Mouse (Mus musculus) cerebellum, postnatal 14 days (tissue): ENCODE measurements around the gene Rab2b.

Experiments used
- DNase-seq, 2 experiments: peaks; one replicate each; pipeline ENCODE4 v3.0.0; 2021; ENCODE audit warnings: mixed read lengths in 2 of 2

Rab2b gene

DNA sequence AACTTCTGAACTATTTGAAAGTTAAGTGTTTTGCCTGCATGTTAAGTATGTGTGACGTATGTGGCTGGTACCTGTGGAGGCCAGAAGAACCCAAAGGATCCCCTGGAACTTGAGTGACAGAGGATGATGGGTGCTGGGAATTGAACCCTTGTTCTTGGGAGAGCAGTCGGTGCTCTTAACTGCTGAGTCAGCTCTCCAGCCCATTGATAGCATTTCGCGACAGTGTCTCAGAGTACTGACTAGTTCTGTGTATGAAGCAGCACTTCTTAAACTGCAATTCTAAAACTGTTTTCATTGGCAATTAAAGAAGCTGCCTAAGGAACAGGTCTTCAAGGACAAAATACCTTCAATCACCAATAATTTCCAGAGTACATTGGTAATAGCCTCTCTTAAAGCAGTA is 2.1 kb downstream of the Rab2b start:
- DNase-seq: no peak

DNA sequence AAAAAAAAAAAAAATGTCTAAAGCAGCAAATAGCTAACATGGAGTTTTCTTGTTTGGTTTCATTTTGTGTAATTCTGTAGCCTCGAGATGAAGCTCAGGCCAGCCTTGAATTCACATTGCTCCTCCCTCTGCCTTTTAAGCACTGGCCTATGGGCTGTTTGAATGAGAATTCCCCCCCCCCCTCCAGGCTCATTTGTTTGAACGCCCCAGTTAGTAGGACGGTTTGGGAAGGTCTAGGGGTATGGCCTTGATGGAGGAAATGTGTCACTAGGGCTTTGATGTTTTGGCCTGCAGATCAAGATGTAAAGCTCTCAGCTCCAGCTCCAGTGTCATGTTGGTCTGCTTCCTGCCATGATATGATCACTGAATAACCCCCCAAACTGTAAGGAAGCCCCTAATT is 6.6 kb downstream of the Rab2b start:
- no peak for DNase-seq

DNA sequence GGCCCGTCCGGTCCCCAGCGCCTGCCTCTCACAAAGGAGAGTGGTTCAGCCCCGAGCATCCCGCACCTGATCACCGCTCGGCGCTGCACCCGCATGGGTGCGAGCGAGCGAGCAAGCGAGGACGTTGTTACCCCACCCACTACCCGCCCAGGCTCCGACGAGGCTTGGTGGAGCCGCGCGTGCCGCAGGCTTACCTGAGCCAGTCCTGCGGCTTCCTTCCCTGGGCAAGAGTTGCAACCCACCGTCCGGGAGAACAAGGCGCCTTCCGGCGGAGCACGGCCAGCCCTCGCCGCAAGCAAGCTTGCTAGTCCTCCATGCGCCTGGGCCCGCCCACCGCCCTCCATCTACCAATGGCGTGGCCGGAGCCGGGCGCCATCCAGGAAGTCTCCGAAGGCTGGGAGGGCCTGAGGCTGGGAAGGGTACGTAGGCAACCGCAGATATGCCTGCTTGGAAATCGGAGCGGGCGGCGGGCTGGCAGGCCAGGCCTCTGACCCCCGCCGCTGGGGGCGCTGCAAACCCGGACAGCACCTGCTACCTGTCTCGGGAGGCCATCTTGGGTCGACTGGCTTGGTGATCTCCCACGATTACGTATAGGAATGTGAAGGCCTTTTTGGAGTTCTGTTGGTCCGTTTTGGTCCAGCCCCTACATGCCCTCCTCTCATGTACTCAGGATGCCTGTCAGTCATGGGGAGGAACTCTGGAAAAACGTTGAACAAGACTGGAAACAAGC is 21.7 kb downstream of the Rab2b start, which contains the start of gene Chd8:
Gene Chd8, minus strand, starts transcription at position 297 of the 730 bp plus-strand sequence.
- DNase-seq: peak; percentile 99

DNA sequence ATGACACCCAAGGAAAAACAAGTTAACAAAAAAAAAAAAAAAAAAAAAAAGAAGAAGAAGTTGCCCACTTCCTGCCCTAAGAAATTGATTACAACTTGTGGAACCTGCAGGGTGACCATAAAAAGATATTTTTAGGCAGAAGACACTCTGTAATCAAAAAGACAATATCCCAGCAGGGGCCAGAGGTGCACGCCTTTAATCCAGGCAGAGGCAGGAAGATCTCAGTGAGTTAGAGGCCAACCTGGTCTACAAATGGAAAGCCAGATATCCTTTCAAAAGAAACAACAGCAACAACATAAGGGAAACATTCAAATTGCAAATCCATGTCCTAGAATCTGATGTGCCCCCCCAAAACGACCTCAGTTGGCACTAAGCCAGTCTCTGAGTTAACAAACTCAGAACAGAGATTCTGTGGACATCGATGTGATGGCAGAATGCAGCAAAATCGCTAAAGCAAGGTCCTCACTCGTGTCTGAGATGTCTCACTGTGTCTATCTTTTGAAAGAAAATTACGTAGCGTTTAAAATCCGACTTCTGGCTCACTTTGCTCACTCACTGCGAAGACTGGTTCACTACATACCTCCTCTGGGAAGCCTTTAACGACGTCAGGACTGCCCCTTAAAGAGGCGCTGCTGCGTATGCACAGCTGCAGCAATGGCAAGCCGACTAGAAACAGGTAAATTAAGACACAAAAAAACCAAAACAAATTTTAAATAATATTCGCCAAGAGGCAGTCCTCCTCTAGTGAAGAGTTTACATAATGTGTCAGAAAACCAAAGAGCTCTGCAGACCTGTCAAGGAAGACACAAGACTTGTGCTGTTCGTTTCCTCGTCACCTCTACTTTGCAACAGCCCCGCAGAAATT is 22.8 kb downstream of the Rab2b start:
- peak; percentile 15 to 18 for DNase-seq

DNA sequence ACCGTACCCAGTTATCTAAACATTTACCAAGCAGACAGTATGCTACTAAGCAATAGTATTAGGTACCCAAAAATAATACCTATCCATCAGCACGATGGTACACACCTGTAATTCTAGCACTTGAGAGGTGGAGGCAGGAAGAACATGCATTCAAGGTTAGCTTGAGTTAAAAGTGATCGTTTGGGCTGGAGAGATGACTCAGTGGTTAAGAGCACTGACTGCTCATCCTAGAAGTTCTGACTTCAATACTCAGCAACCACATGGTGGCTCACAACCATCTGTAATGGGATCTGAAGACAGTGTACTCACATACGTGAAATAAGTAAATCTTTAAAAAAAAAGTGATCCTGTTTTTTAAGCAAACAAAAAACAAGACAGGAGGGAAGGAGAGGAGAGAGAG is 33.2 kb downstream of the Rab2b start:
- DNase-seq: no peak

DNA sequence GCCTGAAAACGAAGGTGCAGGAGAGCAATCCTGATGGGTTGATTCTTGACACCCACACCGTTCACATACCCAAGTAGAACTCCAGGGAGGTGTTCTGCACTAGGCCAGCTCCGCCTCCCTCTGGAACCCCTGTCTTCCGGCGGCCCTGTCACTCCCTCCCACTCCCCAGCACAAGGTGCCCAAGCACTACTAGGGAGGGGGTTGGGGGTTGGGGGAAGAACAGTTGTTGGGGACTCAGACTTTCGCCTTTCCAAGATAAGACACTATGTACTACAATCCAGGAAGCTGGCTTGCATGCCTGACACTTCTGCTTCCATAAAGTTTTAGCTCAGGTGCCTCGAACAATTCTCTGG is 34.7 kb downstream of the Rab2b start:
- DNase-seq: no peak

DNA sequence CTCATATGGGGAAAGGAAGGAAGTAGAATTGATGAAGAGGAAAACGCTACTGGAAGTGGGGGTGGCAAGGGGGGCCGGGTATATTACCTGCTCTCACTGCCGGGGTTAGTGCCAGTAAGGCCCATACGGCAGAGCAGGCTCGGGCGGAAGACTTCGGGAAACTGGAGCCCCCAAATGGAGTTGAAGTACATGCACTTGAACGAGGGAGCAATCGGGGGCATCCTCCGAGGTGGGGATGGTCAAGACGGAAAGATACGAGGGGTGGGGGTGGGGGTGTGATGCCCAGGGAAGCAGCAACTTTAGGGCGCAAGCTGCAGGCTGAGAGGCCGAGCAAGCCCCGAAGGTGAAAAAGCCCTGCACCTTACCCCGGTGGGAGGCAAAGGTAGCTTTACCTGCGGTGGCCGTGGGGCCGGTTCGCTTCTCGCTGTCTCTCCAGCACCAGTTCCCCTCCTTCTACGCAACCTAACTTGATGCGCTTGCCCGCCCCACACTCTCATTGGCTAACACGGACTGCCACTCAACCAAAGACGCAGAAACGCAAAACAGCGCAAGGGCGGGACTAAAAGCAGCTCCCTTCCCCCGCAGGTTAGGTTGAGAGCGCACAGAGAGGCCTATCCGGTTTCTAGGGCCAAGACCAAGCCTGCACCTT is 35.2 kb downstream of the Rab2b start:
- DNase-seq: peak; percentile 100

DNA sequence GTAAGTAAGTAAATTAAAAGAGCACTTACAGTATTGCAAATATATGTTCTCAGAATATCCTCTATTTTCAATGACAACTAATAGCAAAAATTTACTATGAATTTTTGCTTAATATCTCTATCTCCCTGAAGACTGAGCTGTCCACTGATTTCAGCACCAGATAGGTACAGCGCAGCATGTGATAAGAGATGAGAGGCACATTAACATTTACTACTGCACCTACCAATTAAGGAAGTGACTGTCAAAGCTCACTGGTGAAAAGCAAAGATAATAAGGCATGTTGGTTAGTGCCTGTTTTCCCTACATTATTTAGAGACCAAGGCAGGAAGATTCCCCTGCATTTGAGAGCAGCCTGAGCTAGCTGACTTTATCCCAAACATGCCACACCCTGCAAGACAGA is 43.1 kb downstream of the Rab2b start:
- DNase-seq: no peak

DNA sequence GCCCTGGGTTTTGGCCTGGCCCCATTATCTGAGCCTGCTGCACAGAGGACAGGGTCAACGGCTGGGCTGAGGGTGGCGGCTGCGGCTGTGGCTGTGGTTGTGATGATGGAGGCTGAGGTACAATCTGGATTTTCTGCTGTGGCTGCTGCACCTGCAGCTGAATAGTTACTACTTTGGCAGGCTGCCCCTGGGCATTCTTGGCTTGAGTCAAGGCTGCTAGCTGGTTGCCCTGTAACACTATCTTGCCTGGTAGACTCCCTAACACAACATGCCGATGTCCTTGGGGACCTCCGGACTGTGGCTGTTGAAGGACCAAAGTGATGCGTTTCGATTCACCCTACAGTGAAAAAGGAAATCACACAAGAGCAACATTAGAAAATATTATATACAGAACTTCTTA is 44.2 kb downstream of the Rab2b start:
- peak; percentile 9 to 12 for DNase-seq

DNA sequence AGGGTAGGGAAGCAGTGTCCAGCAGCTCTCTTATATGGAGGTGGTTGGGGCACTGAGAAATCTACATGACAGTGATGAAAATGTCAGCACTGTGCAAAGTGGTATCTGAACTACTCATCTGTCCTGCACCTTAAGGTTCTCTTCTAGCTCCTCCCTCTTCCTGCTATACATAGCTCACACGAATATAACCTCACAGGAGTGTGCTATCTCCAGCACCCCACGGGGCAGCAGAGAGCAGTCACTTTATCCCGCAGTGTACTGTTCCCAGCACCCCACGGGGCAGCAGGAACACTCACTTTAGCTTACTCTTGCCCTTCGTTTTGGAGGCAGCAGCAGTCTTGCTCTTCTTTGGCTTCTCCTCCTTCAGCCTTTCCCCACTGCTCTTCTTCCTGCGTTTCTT is 47.1 kb downstream of the Rab2b start:
- no peak for DNase-seq

DNA sequence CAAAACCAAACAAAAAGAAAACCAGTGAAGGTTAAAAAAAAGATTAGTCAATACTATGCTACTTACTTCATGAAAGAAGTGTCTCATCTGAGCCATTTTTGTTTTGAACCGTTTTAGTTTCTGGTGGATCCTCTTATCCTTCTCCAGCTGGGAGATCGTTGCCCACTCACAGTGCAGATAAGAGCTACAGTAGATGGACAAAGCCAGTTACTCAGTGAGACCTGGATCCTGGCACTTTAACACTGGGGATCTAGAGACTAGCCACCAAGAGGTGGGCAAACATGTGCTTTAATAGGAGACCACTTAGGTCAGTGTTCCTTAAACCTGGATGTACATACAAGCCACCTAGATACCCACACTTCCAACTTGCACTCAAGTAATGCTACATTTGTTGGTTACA is 53.4 kb downstream of the Rab2b start:
- no peak for DNase-seq

DNA sequence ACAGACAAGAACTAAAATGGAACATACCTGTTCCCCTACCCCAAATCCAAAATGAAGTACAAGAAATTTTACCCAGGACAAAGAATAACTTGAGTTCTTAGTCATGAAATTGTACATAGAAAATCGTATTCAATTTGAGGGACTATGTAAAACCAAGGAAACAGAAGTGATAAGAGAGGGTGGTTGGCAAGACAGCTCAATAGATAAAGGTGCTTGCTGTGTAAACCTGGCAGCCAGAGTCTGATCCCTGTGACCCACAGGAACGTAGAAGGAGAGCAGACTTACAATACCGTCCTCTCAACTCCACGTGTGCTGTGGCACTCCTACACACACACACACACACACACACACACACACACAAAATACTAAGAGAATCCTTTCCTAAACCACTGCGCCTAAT is 62.1 kb downstream of the Rab2b start:
- no peak for DNase-seq
